Mouse (Mus musculus): ENCODE data around the gene Mdc1. TPM values are rescaled to one million over a fixed set of nuclear protein-coding genes. Genes with fewer than 3 reads are reported as not detected.

Gene Mdc1
- polyA plus RNA-seq (2017; shearing (Covaris generic)): 9.3 TPM

DNA sequence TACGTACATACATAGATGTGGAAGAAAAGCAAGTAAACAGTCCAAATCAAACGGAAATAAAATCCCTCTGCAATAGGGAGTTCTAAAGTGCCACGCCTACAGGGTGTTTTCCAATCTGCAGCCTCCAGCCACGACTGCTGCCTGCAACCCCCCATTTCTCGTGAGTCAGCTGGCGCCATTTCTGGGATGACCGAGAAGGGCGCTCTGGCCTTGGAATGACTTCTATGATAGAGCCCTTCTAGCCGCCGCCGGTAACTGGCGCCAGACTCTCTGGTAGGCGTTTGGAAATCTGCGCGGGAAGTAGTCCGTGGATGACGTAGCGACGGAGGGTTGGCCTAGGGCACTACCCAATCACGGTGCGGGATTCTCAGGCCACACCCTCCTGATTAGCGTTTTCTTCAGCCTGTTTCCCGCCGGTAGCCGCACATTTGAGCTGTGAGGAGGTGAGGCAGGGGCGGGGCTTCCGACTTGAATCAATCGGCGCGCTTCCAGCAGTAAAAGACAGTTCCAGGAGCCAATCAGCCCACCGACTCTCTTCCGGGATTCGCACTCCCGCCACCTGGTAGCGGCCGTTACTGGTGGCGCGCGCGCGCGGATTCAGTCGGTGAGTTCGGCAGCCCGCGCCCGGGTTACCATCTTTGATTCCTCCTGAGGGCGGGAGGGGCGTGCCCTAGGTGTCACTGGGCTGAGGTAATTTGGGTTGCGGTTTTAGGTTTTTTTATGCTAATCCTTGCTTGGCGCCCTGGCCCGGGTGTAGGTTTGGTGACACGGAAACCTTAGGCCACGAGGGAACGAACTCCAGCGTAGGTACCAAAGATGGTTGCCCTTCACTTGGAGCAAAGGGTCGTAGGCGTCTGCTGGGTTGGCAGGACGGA, at the start of gene Mdc1:
TSS of gene Mdc1 (plus strand) at position 440 of the 875 bp plus-strand sequence.

DNA sequence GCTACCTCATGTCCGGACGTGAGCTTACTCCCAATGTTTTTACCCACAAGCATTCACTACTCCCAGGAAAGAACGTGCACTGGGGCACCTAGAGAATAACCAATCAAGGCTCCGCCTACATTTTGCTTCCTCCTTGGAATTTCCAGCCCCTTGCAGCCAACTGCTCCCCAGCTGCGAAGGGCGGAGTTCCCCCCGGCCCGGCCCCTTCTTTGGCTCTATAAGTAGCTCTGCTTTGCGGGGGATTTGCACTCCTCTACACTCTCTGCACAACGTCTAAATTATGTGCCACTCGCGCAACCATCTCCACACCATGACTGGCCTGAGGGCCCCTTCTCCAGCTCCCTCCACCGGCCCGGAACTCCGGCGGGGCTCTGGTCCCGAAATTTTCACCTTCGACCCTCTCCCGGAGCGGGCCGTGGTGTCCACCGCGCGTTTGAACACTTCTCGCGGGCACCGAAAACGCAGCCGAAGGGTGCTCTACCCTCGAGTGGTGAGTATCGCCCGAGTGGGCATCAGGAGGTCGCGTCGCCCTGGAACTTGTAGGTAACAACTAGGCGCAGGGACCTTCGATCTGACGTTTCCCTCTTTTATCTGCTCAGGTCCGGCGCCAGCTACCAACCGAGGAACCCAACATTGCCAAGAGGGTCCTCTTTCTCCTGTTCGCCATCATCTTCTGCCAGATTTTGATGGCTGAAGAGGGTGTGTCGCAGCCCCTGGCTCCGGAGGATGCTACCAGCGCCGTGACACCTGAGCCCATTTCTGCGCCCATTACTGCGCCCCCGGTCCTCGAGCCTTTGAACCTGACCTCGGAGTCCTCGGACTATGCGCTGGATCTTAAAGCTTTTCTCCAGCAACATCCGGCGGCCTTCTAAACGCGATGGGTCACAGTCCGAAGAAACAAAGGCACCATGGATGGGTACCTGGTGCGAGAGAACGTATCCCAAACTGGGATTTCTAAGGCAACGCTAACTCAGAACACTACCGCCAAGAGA, 19.6 kb upstream of the Mdc1 start, which contains the start of gene Ier3:
TSS of gene Ier3 (plus strand) at position 246 of the 992 bp plus-strand sequence.

DNA sequence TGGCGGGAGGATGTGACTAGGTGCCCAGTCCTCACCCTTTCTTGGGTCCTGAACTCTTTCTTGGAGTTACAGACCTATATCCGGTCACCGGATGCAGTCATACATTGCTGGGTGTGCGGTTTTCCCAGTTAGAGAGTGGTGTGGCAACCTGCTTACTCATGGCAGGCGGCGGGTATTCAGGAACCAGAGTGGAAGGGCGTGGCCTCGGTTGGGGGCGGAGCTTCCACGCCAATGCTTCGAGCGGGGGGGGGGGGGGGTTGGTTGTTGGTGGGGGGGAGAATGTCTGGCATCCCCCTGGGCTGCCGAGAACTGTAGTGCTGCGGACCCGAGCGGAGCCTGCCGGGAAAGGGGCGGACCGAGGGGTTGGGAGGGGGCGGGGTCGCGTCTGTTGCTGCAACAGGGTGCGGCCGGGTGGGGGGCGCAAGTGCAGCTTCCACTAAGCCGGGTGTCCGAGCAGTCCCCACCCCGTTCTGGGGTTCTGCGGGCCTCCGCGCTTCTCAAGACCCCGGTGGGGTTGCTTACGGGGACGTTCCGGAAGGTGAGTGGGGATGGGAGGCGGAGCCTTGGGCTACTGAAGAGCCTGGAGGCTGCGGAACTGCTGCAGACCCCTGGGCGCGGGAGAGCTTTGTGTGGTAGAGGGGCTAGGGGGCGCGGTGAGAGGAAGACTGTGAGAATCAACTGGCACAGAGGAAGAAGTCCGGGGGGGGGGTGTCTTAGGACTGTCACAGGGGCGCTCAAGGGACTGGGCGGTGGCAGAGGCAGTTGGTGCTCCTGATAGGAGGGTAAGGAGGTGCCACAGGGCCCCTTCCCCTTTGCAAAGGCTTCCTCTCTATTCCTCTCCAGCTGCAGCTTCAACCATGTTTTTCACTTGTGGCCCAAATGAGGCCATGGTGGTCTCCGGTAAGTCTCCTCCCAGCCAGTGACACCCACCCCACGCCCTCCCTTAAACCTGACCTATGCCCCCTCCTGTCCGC, 18.1 kb upstream of the Mdc1 start, which contains the start of gene Flot1:
TSS of gene Flot1 (plus strand) at position 267 of the 974 bp plus-strand sequence.

DNA sequence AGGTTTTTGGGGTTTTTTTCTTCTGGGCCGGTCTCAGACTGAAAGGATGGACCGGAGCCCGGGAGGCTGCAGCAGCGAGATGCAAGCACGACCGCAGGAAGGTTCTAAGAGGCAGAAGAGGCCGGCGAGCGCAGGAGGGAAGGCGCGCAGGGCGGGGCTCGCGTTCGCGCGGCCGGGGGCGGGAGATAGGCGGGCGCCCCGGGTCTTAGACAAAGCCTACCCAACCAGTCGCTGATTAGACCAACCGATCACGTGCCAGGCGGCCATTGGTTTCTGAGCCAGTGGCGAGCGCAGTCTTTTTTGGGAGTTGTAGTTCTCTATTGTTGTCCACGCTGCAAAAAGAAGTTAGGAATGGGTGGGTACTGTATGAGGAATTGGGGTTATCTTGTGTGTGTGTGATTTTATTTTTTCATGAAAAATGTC, 3.2 kb upstream of the Mdc1 start, which contains the start of gene Tubb5:
TSS of gene Tubb5 (minus strand) at position 185 of the 423 bp plus-strand sequence.

DNA sequence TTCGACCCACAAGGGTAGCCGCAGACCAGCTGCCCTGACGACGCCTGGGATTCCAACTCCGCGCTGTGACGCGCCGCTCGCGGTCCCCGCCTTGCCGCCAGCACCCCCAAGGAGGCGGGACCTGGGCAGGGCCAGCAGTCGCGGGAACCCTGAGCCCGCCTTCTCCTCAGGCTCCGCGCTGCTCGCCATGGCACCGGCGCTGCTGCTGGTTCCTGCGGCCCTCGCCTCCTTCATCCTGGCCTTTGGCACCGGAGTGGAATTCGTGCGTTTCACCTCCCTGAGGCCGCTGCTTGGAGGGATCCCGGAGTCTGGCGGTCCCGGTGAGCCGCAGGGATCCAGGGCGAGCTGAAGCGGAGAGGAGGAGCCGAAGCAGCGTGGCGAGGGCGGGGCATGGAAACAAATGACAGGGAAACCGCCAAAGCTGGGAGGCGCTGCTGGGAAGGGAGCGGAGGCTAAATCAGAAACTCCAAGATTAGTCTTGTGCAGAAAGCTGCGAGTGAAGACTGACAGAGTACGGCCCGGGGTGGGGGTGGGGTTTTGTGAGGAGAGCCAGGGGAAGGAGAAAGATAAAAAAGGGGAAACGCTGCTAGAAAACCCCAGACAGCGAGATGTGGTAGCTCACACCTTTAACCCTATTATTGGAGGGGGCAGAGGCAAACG, 20.0 kb downstream of the Mdc1 start, which contains the start of gene Nrm:
TSS of gene Nrm (plus strand) at position 121 of the 660 bp plus-strand sequence.

DNA sequence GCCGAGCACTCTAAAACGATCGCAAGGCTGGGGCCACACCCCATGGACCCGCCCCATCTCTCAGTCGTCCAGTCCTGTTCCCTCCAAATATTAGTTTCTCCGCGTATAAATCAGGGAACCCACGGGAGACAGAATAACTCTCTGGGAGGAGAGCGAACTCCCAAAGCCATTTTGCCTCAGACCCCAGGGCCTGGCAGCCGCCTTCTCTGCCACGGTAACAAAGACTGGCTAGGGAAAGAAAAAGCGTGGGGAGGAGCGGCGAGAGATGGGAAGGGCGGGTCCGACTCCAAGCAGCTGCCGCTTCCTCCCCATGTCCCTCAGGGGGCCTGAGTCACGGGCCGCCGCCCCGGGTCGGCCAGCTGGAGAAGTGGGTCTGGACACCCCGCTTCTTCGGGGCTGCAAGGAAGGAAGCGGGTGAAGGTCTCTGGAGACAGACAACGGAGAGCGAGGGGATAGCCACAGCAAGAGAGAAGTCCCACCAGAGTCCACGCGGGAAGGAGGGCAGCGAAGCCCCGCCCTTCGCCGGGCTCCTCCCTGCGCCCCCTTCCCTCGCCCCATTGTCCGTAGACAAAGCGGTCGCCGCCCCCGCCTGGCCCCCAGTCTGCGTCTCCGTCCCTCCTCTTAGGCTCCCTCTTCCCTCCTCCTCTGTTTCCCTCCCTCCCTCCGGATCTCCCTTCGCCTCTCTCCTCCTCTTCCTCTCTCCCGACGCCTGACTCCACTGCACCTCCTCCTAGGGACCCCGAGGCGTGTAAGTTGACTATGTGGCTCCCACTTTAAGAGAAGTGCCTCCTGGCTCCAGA, 24.4 kb downstream of the Mdc1 start, which contains the start of gene Ppp1r18:
TSS of gene Ppp1r18 (plus strand) at position 113 of the 800 bp plus-strand sequence.

DNA sequence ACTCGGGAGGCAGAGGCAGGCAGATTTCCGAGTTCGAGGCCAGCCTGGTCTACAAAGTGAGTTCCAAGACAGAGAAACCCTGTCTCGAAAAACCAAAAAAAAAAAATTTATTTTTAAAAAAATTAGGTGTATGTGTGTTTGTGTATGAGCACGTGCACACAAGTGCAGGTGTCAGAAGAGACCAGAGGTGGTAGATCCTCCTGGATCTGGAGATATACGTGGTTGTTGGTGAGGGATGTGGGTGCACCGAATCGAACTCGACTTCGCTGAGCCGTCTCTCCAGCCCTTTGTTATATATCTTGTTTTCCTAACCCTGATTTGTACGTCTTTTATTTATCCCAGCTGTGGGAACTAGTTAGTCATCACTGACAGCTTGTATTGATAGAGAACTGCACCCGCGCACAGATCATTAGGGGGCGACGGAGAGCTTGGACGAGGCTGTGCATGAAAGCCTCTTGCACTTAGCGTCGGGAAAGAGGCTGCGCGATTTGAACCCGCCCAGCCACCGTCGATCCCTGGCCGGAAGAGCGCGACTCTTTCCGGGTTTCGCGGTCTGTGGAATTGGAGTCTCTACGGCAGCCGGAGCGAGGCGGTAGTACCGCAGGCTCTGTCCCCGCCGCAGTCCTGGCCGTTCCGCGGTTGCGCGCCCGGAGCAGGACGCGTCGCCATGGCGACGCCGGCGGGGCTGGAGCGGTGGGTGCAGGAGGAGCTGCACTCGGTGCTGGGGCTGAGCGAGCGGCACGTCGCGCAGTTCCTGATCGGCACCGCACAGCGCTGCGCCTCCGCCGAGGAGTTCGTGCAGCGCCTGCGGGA, 38.1 kb downstream of the Mdc1 start, which contains the start of gene Dhx16:
TSS of gene Dhx16 (plus strand) at position 575 of the 813 bp plus-strand sequence.

DNA sequence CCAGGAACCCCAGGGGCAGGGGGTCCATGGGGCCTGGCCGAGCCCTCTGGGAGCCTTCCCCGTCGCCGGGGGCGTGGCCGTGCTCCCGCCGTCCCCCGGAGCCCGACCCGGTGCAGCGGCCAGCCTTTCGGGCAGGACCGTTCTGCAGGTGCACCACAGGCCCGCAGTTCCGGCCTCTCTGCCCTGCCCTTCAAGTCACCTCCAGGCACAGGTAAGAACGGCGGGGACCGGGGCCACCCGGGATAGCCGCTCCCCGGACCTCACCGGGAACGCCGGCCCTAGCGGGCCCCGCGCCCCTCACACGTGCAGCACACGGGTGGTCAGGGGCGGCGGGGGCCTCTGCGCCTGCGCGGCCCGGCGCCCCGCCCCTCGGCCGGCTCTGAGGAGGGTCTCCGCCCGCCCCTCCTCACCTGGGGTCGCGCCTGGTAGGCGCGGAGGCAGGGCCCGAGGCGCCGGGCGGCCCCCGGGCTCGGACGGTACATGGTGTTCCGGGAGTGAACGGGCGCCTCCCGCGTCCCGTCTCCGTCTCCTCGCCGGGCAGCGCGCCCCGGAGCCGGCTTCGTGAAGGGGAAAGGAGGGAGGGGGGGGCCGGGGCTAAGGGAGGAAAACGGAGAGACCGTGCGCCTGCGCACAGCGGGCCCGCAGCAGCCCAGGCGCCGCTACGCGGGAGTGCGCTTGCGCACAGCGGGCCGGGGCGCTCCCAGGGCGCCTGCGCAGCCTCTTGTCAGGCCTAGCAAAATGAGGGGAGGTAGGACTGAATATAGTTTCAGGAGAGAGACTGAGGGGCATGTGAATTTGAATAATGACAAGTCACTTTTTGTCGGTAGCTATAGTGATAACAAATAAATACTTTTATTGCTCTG, 55.7 kb downstream of the Mdc1 start, which contains the start of gene 2310061I04Rik:
TSS of gene 2310061I04Rik (minus strand) at position 651 of the 863 bp plus-strand sequence.

Other genes with a start within 250 kb of the Mdc1 start
- gene Sfta2, start 240.0 kb upstream of the Mdc1 start, polyA plus RNA-seq (2017; shearing (Covaris generic)): not detected
- not detected for gene Gm9573, start 214.9 kb upstream of the Mdc1 start, polyA plus RNA-seq (2017; shearing (Covaris generic))
- 0.48 TPM for gene Mucl3, start 197.8 kb upstream of the Mdc1 start, polyA plus RNA-seq (2017; shearing (Covaris generic))
- gene Vars2, start 173.9 kb upstream of the Mdc1 start, polyA plus RNA-seq (2017; shearing (Covaris generic)): 11.9 TPM
- 18.6 TPM for gene Gtf2h4, start 167.8 kb upstream of the Mdc1 start, polyA plus RNA-seq (2017; shearing (Covaris generic))
- 10.4 TPM for gene Ddr1, start 136.9 kb upstream of the Mdc1 start, polyA plus RNA-seq (2017; shearing (Covaris generic))
- gene Ier3, start 19.8 kb upstream of the Mdc1 start, polyA plus RNA-seq (2017; shearing (Covaris generic)): 50.6 TPM
- gene Flot1, start 18.3 kb upstream of the Mdc1 start, polyA plus RNA-seq (2017; shearing (Covaris generic)): 65.4 TPM
- gene Tubb5, start 3.2 kb upstream of the Mdc1 start, polyA plus RNA-seq (2017; shearing (Covaris generic)): 65.8 TPM
- gene Nrm, start 19.8 kb downstream of the Mdc1 start, polyA plus RNA-seq (2017; shearing (Covaris generic)): 33.0 TPM
- gene Ppp1r18, start 24.1 kb downstream of the Mdc1 start, polyA plus RNA-seq (2017; shearing (Covaris generic)): 388 TPM
- gene Dhx16, start 38.3 kb downstream of the Mdc1 start, polyA plus RNA-seq (2017; shearing (Covaris generic)): 63.9 TPM
- gene 2310061I04Rik, start 55.9 kb downstream of the Mdc1 start, polyA plus RNA-seq (2017; shearing (Covaris generic)): 37.3 TPM
- 6.7 TPM for gene Atat1, start 68.6 kb downstream of the Mdc1 start, polyA plus RNA-seq (2017; shearing (Covaris generic))
- gene Mrps18b, start 74.9 kb downstream of the Mdc1 start, polyA plus RNA-seq (2017; shearing (Covaris generic)): 96.6 TPM
- 52.3 TPM for gene Ppp1r10, start 74.9 kb downstream of the Mdc1 start, polyA plus RNA-seq (2017; shearing (Covaris generic))
- gene Abcf1, start 128.2 kb downstream of the Mdc1 start, polyA plus RNA-seq (2017; shearing (Covaris generic)): 138 TPM
- 69.5 TPM for gene Gnl1, start 138.3 kb downstream of the Mdc1 start, polyA plus RNA-seq (2017; shearing (Covaris generic))
- 27.8 TPM for gene Prr3, start 138.7 kb downstream of the Mdc1 start, polyA plus RNA-seq (2017; shearing (Covaris generic))
- gene H2-T24, start 179.0 kb downstream of the Mdc1 start, polyA plus RNA-seq (2017; shearing (Covaris generic)): 7.9 TPM
- 468 TPM for gene H2-T23, start 191.3 kb downstream of the Mdc1 start, polyA plus RNA-seq (2017; shearing (Covaris generic))
- gene H2-T22, start 201.2 kb downstream of the Mdc1 start, polyA plus RNA-seq (2017; shearing (Covaris generic)): 180 TPM
- 0.69 TPM for gene Gm6034, start 201.4 kb downstream of the Mdc1 start, polyA plus RNA-seq (2017; shearing (Covaris generic))
- not detected for gene Gm11127, start 216.9 kb downstream of the Mdc1 start, polyA plus RNA-seq (2017; shearing (Covaris generic))